Mouse (Mus musculus) lung, embryonic 15.5 days (tissue): ENCODE results near the gene Siglec1. TPM values are rescaled to one million over a fixed set of nuclear protein-coding genes. Genes with fewer than 3 reads are reported as not detected.

Experiments
- ATAC-seq: fragments of 200-750 bp; cut with Nextera tagmentation; 2 replicates; pipeline ENCODE4 v1.8.0; 2017; ENCODE audit warnings: moderate number of reproducible peaks, borderline replicate concordance; ENCODE audit not compliant: low FRiP score, low TSS enrichment; ENCODE audit errors: extremely low read depth
- H3K27ac ChIP-seq: fragments of 300-500 bp; sonication (generic); 2 replicates; pipeline ENCODE4 v1.5.1; 2015; ENCODE audit warnings: moderate library complexity, mild to moderate bottlenecking, inconsistent platforms
- H3K27me3 ChIP-seq: fragments of 300-500 bp; sonication (generic); 2 replicates; pipeline ENCODE4 v1.6.1; 2015; ENCODE audit warnings: inconsistent platforms
- H3K36me3 ChIP-seq: fragments of 300-500 bp; sonication (generic); 2 replicates; pipeline ENCODE4 v1.6.1; 2015; ENCODE audit warnings: inconsistent platforms
- H3K4me1 ChIP-seq: fragments of 300-500 bp; sonication (generic); 2 replicates; pipeline ENCODE4 v1.6.1; 2015; ENCODE audit warnings: inconsistent platforms
- H3K4me2 ChIP-seq: fragments of 300-500 bp; sonication (generic); 2 replicates; pipeline ENCODE4 v1.6.1; 2015; ENCODE audit warnings: inconsistent platforms, mild to moderate bottlenecking, moderate library complexity
- H3K4me3 ChIP-seq: fragments of 300-500 bp; sonication (generic); 2 replicates; pipeline ENCODE4 v1.5.1; 2015; ENCODE audit warnings: mild to moderate bottlenecking, inconsistent platforms
- H3K9ac ChIP-seq: fragments of 300-500 bp; sonication (generic); 2 replicates; pipeline ENCODE4 v1.6.1; 2015; ENCODE audit warnings: inconsistent platforms
- H3K9me3 ChIP-seq: fragments of 300-500 bp; sonication (generic); 2 replicates; pipeline ENCODE4 v1.6.1; 2016; ENCODE audit warnings: inconsistent platforms
- WGBS: fragments of 180-500 bp; shearing (Covaris S2); methylation state at CpG from one replicate; pipeline ENCODE4 v1.1.7; 2015; 5-methylcytosine and 5-hydroxymethylcytosine counted together
- polyA plus RNA-seq: library from polyadenylated mRNA; unstranded; fragments of >200 nt; fragmentation: Nextera tagmentation; extraction: Ambion mirVana; gene quantifications from 2 replicates; pipeline ENCODE4 v1.2.1, GENCODE M21; 2015

The Siglec1 gene
- polyA plus RNA-seq, 1 experiment from 2014 or later: 0.47 TPM

- 65% methylated on average over 9 of the region's 9 CpGs for WGBS
- H3K9me3 ChIP-seq: no peaks in the 10 kb centered on the region
- H3K27me3 ChIP-seq: peaks cover 38% of the 10 kb centered on the region
- no peaks in the 10 kb centered on the region for H3K36me3 ChIP-seq
- H3K4me1 ChIP-seq: peaks cover 42% of the 10 kb centered on the region
- no peak overlapping the region for H3K9ac ChIP-seq
- no peak for ATAC-seq
- no peak overlapping the region for H3K4me2 ChIP-seq
- no peak overlapping the region for H3K4me3 ChIP-seq
- peak overlapping the region; percentile 24; the same call in 1 of the 2 replicates for H3K27ac ChIP-seq
Measured at GRCm38 (mm10) chr2:131059781-131060540, 26.6 kb downstream of the Siglec1 start.

GRCm38 (mm10) chr2:131059377-131059776 lies 27.2 kb downstream of the Siglec1 start:
- peaks cover 38% of the 10 kb centered on the region for H3K27me3 ChIP-seq
- 13% methylated on average over 1 of the region's 1 CpGs for WGBS
- H3K9me3 ChIP-seq: no peaks in the 10 kb centered on the region
- ATAC-seq: no peak; the same call in 1 of the 2 replicates
- no peak overlapping the region for H3K4me3 ChIP-seq
- no peaks in the 10 kb centered on the region for H3K36me3 ChIP-seq
- peak overlapping the region; percentile 24; the same call in 1 of the 2 replicates for H3K27ac ChIP-seq
- H3K4me1 ChIP-seq: peaks cover 47% of the 10 kb centered on the region
- H3K9ac ChIP-seq: no peak overlapping the region
- no peak overlapping the region for H3K4me2 ChIP-seq

GRCm38 (mm10) chr2:131058672-131059071 lies 27.9 kb downstream of the Siglec1 start:
- Histone ChIP-seq H3K27me3 (peaks cover 42% of the 10 kb centered on the region), H3K4me2 (no peak overlapping the region), H3K4me3 (no peak overlapping the region), H3K9me3 (no peaks in the 10 kb centered on the region), H3K36me3 (no peaks in the 10 kb centered on the region), H3K4me1 (peaks cover 54% of the 10 kb centered on the region), H3K27ac (no peak overlapping the region), H3K9ac (no peak overlapping the region)
- ATAC-seq: no peak
- 89% methylated on average over 8 of the region's 8 CpGs for WGBS

- Histone ChIP-seq H3K36me3 (no peaks in the 10 kb centered on the region), H3K4me3 (no peak overlapping the region), H3K9me3 (no peaks in the 10 kb centered on the region), H3K9ac (no peak overlapping the region), H3K27me3 (peaks cover 54% of the 10 kb centered on the region), H3K27ac (no peak overlapping the region), H3K4me1 (peaks cover 47% of the 10 kb centered on the region), H3K4me2 (peak overlapping the region; percentile 18; the same call in 1 of the 2 replicates)
- ATAC-seq: no peak
- WGBS: 2% methylated on average over 10 of the region's 10 CpGs
Measured at GRCm38 (mm10) chr2:131056191-131056590, 30.4 kb downstream of the Siglec1 start.

GRCm38 (mm10) chr2:131055631-131056030 lies 30.9 kb downstream of the Siglec1 start:
- Histone ChIP-seq H3K27ac (no peak overlapping the region), H3K9me3 (no peaks in the 10 kb centered on the region), H3K9ac (no peak overlapping the region), H3K27me3 (peaks cover 59% of the 10 kb centered on the region), H3K36me3 (no peaks in the 10 kb centered on the region), H3K4me1 (peaks cover 47% of the 10 kb centered on the region), H3K4me3 (no peak overlapping the region), H3K4me2 (peak overlapping the region; percentile 18; the same call in 1 of the 2 replicates)
- no peak for ATAC-seq
- 5% methylated on average over 10 of the region's 10 CpGs for WGBS

GRCm38 (mm10) chr2:131054646-131055264 lies 31.8 kb downstream of the Siglec1 start:
- WGBS: 7% methylated on average over 21 of the region's 21 CpGs
- Histone ChIP-seq H3K9me3 (no peaks in the 10 kb centered on the region), H3K27me3 (peaks cover 60% of the 10 kb centered on the region), H3K9ac (no peak overlapping the region), H3K4me2 (peak overlapping the region; percentile 49), H3K4me3 (peak overlapping the region; percentile 23), H3K4me1 (peaks cover 41% of the 10 kb centered on the region), H3K36me3 (no peaks in the 10 kb centered on the region), H3K27ac (no peak overlapping the region)
- no peak for ATAC-seq

GRCm38 (mm10) chr2:131053851-131054645 lies 32.5 kb downstream of the Siglec1 start:
- peaks cover 60% of the 10 kb centered on the region for H3K27me3 ChIP-seq
- WGBS: 3% methylated on average over 45 of the region's 45 CpGs
- peak overlapping the region; percentile 49 for H3K4me2 ChIP-seq
- no peak overlapping the region for H3K27ac ChIP-seq
- peak overlapping the region; percentile 23 for H3K4me3 ChIP-seq
- H3K9me3 ChIP-seq: no peaks in the 10 kb centered on the region
- no peaks in the 10 kb centered on the region for H3K36me3 ChIP-seq
- H3K4me1 ChIP-seq: peaks cover 34% of the 10 kb centered on the region
- ATAC-seq: no peak
- no peak overlapping the region for H3K9ac ChIP-seq

GRCm38 (mm10) chr2:131052862-131053418 lies 33.6 kb downstream of the Siglec1 start:
- WGBS: 64% methylated on average over 6 of the region's 6 CpGs
- H3K4me3 ChIP-seq: no peak overlapping the region
- H3K27ac ChIP-seq: no peak overlapping the region
- no peaks in the 10 kb centered on the region for H3K36me3 ChIP-seq
- peaks cover 30% of the 10 kb centered on the region for H3K4me1 ChIP-seq
- no peak overlapping the region for H3K4me2 ChIP-seq
- H3K9me3 ChIP-seq: no peaks in the 10 kb centered on the region
- peaks cover 60% of the 10 kb centered on the region for H3K27me3 ChIP-seq
- no peak overlapping the region for H3K9ac ChIP-seq
- ATAC-seq: no peak

- no peak overlapping the region for H3K4me3 ChIP-seq
- 62% methylated on average over 5 of the region's 5 CpGs for WGBS
- H3K9me3 ChIP-seq: no peaks in the 10 kb centered on the region
- H3K27me3 ChIP-seq: peaks cover 60% of the 10 kb centered on the region
- no peak overlapping the region for H3K9ac ChIP-seq
- no peaks in the 10 kb centered on the region for H3K36me3 ChIP-seq
- H3K4me1 ChIP-seq: peaks cover 30% of the 10 kb centered on the region
- no peak for ATAC-seq
- no peak overlapping the region for H3K4me2 ChIP-seq
- H3K27ac ChIP-seq: no peak overlapping the region
Measured at GRCm38 (mm10) chr2:131052043-131052442, 34.5 kb downstream of the Siglec1 start.

GRCm38 (mm10) chr2:131046025-131046424 lies 40.5 kb downstream of the Siglec1 start:
- WGBS: 64% methylated on average over 2 of the region's 2 CpGs
- H3K9me3 ChIP-seq: no peaks in the 10 kb centered on the region
- no peaks in the 10 kb centered on the region for H3K36me3 ChIP-seq
- ATAC-seq: no peak
- H3K4me1 ChIP-seq: peaks cover 16% of the 10 kb centered on the region
- H3K9ac ChIP-seq: no peak overlapping the region
- H3K27ac ChIP-seq: no peak overlapping the region
- H3K4me3 ChIP-seq: no peak overlapping the region
- H3K27me3 ChIP-seq: peaks cover 28% of the 10 kb centered on the region
- H3K4me2 ChIP-seq: no peak overlapping the region

GRCm38 (mm10) chr2:131044989-131045720 lies 41.4 kb downstream of the Siglec1 start:
- Histone ChIP-seq H3K27me3 (peaks cover 33% of the 10 kb centered on the region), H3K4me3 (no peak overlapping the region), H3K4me2 (peak overlapping the region; percentile 34; the same call in 1 of the 2 replicates), H3K36me3 (no peaks in the 10 kb centered on the region), H3K9me3 (no peaks in the 10 kb centered on the region), H3K9ac (no peak overlapping the region), H3K4me1 (peaks cover 19% of the 10 kb centered on the region), H3K27ac (no peak overlapping the region; the same call in 1 of the 2 replicates)
- ATAC-seq: no peak; the same call in 1 of the 2 replicates
- WGBS: 41% methylated on average over 9 of the region's 9 CpGs
